Mouse (Mus musculus) spleen, postnatal 14 days (tissue): Measurements from ENCODE around the gene Gulp1.

Source experiments
- DNase-seq, 2 experiments: peaks; one replicate each; pipeline ENCODE4 v3.0.0; 2021 to 2022; ENCODE audit warnings: low spot score in 2 of 2

Gulp1 gene

DNA sequence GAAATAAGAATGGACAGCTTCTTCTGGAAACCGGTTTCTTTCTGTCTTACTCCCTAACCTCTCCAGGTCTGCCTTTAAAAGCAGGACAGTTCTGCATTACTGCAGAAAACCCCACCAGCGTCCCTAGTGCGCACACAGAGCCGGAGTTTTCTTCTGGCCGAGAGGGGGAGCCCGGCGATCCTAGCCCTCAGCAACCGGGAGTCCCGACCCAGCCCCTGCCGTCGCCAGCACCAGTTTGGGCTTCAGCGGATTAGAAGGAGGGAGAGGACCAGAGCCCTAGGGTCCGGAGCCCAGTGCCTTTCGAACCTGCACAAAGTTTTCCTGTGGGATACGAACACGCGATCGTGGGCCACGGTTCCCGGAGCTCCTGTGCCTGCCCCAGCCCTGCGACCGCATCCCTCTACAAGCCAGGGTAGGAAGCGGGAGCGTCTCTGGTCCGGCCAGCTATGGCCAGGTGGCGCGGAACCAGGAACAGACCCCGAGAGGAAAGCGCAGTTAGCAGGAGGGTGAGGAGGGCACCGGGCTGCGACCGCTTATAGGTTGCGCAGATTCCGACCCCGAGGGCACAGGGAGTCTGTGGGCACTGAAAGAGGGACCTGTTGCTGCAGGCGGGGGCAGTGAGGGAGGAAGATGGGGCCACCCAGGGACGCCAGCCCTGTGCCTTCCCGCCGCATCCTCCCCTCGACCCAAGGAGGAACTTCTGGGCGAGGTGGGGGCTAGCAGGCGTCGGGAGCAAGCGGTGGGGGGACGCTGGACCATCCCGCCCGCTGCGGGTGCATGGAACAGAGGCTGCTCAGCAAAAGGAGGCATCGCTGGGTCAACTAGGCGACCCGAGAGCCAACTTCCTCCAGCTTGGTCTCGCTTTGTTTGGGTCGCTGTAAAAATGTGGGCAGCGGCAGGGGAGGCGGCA, at the start of gene Gulp1:
TSS of gene Gulp1 (plus strand) at position 51 of the 910 bp plus-strand sequence.
- DNase-seq: no peak

DNA sequence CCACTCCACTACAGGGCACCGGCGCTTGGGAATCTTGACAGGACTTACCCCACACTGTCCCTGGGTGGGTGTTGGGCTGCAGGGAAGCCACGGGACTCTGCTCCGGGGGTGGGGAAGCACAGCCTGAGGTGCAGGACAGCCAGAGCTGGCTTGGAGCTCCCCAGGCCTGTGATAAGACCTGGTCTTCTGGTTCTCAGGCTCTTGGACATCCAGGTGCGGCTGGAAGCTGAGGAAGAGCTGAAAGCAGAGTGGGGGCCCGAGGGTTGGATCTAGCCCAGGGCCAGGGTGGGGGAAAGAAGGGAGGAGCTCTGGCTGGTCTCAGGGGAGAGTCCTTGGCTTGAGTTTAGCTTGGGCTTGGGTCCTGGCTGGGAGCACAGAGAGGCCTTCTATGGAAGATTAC, 1.1 kb upstream of the Gulp1 start:
- DNase-seq: no peak

- no peak for DNase-seq
Observed at GRCm38 (mm10) chr1:44552371-44552841, 1.1 kb downstream of the Gulp1 start.

GRCm38 (mm10) chr1:44553166-44553898, 2.0 kb downstream of the Gulp1 start:
- DNase-seq: no peak

GRCm38 (mm10) chr1:44567431-44567830, 16.1 kb downstream of the Gulp1 start:
- DNase-seq: no peak

- no peak for DNase-seq
Observed at GRCm38 (mm10) chr1:44568296-44568695, 17.0 kb downstream of the Gulp1 start.

- DNase-seq: no peak
Observed at GRCm38 (mm10) chr1:44576001-44576400, 24.7 kb downstream of the Gulp1 start.

- no peak for DNase-seq
Observed at GRCm38 (mm10) chr1:44576610-44577009, 25.3 kb downstream of the Gulp1 start.

DNA sequence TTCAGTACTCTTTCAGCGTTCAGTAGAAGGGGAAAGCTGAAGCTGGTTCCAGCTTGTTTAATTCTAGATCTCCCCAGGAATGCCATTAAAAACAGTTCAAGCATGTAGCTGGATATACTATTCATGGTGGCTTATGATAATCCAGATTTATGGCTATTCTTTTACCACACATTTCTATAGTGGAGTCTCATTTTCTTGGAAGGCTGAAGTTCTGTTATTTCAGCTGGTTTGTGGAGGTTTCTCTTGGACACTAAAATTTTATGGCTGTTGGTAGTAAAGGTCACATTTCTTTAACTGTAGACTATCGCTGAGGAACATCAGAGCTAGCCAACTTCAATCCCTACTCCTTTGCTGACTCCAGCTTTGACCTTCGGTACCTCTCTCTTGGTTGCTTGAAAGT, 29.1 kb downstream of the Gulp1 start:
- DNase-seq: no peak

DNA sequence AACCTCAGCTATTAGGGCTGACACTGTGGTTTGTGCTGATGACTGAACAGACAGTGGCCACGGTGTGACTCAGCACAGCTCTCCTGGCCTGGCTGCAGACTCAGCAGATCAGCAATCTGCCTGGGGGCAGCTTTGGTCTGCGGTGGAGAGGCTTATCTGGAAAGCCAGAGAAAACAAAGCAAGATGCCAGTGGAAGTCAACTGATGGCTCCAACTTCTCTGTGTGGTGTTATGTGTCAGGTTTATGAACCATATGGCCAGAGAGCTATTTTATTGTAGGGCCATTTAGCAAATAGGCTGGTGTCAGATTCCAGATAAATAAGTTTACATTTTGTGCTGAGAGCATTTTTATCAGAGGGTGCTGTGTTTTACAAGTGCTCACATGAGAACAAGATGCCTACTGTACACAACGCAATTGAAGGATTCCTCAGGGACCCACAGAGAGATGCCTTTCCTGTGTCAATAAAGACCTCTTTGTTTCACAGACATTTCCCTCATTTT, 33.6 kb downstream of the Gulp1 start:
- no peak for DNase-seq

DNA sequence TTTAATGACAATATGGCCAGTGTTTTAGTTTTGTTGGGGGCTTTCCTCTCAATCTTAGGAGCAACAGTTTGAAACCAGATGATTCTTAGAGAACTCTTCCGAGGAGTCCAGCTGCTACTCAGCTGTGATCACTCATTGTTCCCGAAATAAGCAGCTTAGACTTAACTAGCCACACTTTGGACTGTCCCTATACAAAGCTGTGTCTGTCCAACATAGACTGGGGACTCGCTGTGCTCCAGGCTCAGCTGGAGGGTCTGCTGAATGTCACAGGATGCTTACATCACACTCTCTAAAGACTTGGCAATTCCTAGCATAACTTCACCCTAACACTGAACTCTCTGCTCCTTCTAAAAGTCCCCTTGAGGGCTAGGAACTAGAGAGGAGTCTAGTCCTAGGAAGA, 40.4 kb downstream of the Gulp1 start:
- no peak for DNase-seq

GRCm38 (mm10) chr1:44593109-44593508, 41.8 kb downstream of the Gulp1 start:
- no peak for DNase-seq

GRCm38 (mm10) chr1:44598312-44598711, 47.0 kb downstream of the Gulp1 start:
- DNase-seq: no peak

GRCm38 (mm10) chr1:44613294-44614041, 62.2 kb downstream of the Gulp1 start:
- DNase-seq: no peak

GRCm38 (mm10) chr1:44618751-44619150, 67.4 kb downstream of the Gulp1 start:
- no peak for DNase-seq

DNA sequence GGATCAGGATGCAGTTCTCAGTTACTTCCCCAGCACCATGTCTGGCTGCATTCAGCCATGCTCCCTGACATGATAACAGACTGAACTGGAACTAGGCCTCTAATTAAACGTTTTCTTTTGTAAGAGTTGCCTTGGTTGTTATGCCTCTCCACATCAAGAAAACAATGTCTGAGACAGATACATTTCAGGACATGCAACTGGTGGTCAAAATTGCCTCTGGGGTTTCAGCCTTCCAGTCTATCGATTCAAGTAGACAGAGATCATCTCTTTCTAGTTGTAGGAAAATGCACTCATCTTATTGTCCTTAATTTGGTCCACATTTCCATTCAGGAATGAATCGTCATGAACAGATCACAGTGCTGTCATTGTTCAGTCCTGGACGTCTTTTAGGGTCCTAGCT, 83.2 kb downstream of the Gulp1 start:
- no peak for DNase-seq

DNA sequence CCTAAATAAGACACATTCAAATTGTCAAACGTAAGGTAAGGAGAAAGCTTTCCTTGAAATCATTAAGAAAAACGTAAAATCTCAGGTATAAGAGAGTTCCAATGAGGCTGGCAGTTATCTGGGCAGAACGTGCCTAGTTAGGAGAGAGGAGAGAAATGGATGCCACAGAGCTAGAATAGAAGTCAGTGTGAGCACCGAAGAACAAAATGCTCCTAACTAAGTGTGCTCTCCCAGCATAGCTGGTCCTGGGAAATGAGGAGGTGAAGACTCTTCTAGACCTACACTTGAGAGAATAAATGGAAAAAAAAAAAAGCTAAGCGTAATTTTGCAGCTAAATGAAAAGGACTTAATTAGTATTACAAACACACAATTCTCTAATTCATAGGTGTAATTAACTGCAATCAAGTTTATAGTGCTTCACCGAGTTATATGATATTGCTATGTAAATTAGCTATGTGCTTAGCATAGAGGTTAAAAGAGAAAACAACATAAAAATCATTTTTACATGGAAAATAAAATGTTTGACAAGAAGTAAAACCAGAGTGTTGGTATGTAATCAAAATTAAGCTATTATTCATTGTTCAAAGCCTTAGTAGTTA, 94.5 kb downstream of the Gulp1 start:
- DNase-seq: no peak

GRCm38 (mm10) chr1:44678974-44679373, 127.7 kb downstream of the Gulp1 start:
- no peak for DNase-seq

DNA sequence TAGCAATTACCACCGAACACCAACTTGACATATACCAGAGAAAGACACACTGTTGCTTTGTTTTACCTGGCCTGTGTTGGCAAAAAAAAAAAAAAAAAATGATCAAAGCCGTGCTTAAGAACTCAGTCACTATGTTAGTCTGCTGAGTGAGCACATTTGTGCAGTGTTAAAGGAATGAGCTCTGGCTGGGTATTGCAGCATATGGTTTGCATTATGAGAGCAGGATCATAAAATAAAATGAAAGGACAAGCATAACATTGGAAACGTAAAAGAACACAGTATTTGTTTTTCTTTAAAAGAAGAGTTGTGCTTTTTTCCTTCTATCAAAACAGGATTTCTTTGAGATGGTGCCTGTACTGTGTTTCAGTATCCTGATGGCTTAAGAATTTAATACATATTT, 128.1 kb downstream of the Gulp1 start:
- no peak for DNase-seq

DNA sequence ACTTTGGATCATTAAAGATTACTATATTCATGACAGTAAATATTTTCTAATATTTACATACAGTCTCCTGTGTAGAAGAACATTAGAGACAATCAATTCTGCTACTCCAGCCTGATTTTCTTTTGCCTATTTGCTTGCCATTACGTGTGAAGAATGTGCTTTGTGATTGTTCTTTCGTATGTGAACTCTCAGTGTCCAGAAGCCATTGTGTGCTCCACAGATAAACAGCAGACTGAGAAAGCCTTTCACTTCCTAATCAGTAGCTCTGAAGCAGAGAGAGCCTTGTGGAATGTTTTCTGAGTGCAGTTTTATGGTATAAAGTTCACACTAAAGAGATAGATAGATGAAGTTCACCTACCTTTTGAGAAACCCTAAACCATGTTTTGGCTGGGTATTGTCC, 131.2 kb downstream of the Gulp1 start:
- no peak for DNase-seq

- no peak for DNase-seq
Observed at GRCm38 (mm10) chr1:44683723-44684122, 132.4 kb downstream of the Gulp1 start.
